Mouse (Mus musculus) MEL (cell line): ENCODE results near the gene Gm6217. TPM values are rescaled to one million over a fixed set of nuclear protein-coding genes. Genes with fewer than 3 reads are reported as not detected.
"Not testable (repeated sequence)": the region's sequence is repeated elsewhere in the genome, so short reads cannot be mapped to it uniquely, and the experiment has no call there.

Source experiments
- DNase-seq: peaks from one replicate; pipeline ENCODE4 v3.0.0; 2011; ENCODE audit warnings: low read depth, low spot score
- H3K27ac ChIP-seq: 2 replicates; pipeline ENCODE4 v1.5.1; 2012; ENCODE audit warnings: low read depth, mild to moderate bottlenecking, control low read depth, low read length, moderate library complexity; ENCODE audit not compliant: control insufficient read depth
- H3K27me3 ChIP-seq, 2 experiments: fragments of 150-350 bp in 1 of 2; sonication (generic) in 1 of 2; 2 replicates each; pipeline ENCODE4 v1.6.1; 2012; ENCODE audit warnings: low read length in 2 of 2, mild to moderate bottlenecking in 2 of 2, improper control_type of control experiment in 1 of 2, moderate library complexity in 1 of 2; ENCODE audit not compliant: insufficient read depth in 2 of 2, control insufficient read depth in 1 of 2
- H3K36me3 ChIP-seq, 2 experiments: 2 replicates each; pipeline ENCODE4 v1.6.1; 2012 to 2014; ENCODE audit warnings: low read length in 2 of 2, improper control_type of control experiment in 1 of 2, inconsistent platforms in 1 of 2, mild to moderate bottlenecking in 1 of 2; ENCODE audit not compliant: insufficient read depth in 2 of 2, control insufficient read depth in 1 of 2
- H3K4me1 ChIP-seq, 2 experiments: fragments of 150-350 bp in 1 of 2; sonication (generic) in 1 of 2; 2 replicates each; pipeline ENCODE4 v1.6.1; 2012; ENCODE audit warnings: low read length in 2 of 2, improper control_type of control experiment in 1 of 2, mild to moderate bottlenecking in 1 of 2; ENCODE audit not compliant: insufficient read depth in 2 of 2, control insufficient read depth in 1 of 2
- H3K4me3 ChIP-seq, 2 experiments: fragments of 150-350 bp in 1 of 2; sonication (generic) in 1 of 2; 2 replicates each; pipeline ENCODE4 v1.5.1; 2012; ENCODE audit warnings: low read depth in 2 of 2, low read length in 2 of 2, mild to moderate bottlenecking in 2 of 2, moderate library complexity in 2 of 2, control low read depth in 1 of 2, improper control_type of control experiment in 1 of 2; ENCODE audit not compliant: control insufficient read depth in 1 of 2, insufficient read depth in 1 of 2
- H3K79me2 ChIP-seq: 2 replicates; pipeline ENCODE4 v1.6.1; 2012; ENCODE audit warnings: mild to moderate bottlenecking, low read length, moderate library complexity; ENCODE audit not compliant: control insufficient read depth, poor library complexity, insufficient read depth
- H3K9ac ChIP-seq: 2 replicates; pipeline ENCODE4 v1.6.1; 2012; ENCODE audit warnings: low read depth, mild to moderate bottlenecking, control low read depth, low read length, moderate library complexity; ENCODE audit not compliant: control insufficient read depth, poor library complexity, severe bottlenecking
- H3K9me3 ChIP-seq: fragments of 150-350 bp; sonication (generic); replicated peaks from 2 replicates; pipeline ENCODE4 v1.6.1; 2012; ENCODE audit warnings: mild to moderate bottlenecking, low read length, improper control_type of control experiment, moderate library complexity; ENCODE audit not compliant: insufficient read depth
- BHLHE40 ChIP-seq: IDR thresholded peaks from 2 replicates; pipeline ENCODE4 v1.6.1; 2012; ENCODE audit warnings: low read depth, mild to moderate bottlenecking, inconsistent platforms, low read length, improper control_type of control experiment, borderline replicate concordance
- CHD1 ChIP-seq: IDR thresholded peaks from 2 replicates; pipeline ENCODE4 v1.6.1; 2012; ENCODE audit warnings: low read depth, mild to moderate bottlenecking, inconsistent platforms, low read length, improper control_type of control experiment
- CHD2 ChIP-seq: IDR thresholded peaks from 2 replicates; pipeline ENCODE4 v1.6.1; 2011; ENCODE audit warnings: low read length, improper control_type of control experiment
- CTCF ChIP-seq, 3 experiments: IDR thresholded peaks in 2 of 3; conservative IDR thresholded peaks in 1 of 3; 2 replicates each; pipeline ENCODE4 v1.5.1; 2011 to 2012; ENCODE audit warnings: low read length in 3 of 3, low read depth in 2 of 3, mild to moderate bottlenecking in 2 of 3, improper control_type of control experiment in 1 of 3, inconsistent platforms in 1 of 3, mixed read lengths in 1 of 3, moderate library complexity in 1 of 3; ENCODE audit not compliant: control insufficient read depth in 1 of 3, insufficient read depth in 1 of 3, poor library complexity in 1 of 3, severe bottlenecking in 1 of 3
- ELF1 ChIP-seq: IDR thresholded peaks from 2 replicates; pipeline ENCODE4 v1.6.1; 2014; ENCODE audit warnings: low read depth, mild to moderate bottlenecking, inconsistent platforms, low read length, improper control_type of control experiment, moderate library complexity
- EP300 ChIP-seq, 2 experiments: IDR thresholded peaks; 2 replicates each; pipeline ENCODE4 v1.6.1; 2011; ENCODE audit warnings: improper control_type of control experiment in 2 of 2, low read length in 2 of 2, low read depth in 1 of 2, mild to moderate bottlenecking in 1 of 2
- ETS1 ChIP-seq: IDR thresholded peaks from 2 replicates; pipeline ENCODE4 v1.6.1; 2012; ENCODE audit warnings: low read depth, mild to moderate bottlenecking, inconsistent platforms, low read length, improper control_type of control experiment, moderate library complexity
- GABPA ChIP-seq: IDR thresholded peaks from 2 replicates; pipeline ENCODE4 v1.6.1; 2012; ENCODE audit warnings: low read depth, mild to moderate bottlenecking, inconsistent platforms, low read length, improper control_type of control experiment, moderate library complexity
- GATA1 ChIP-seq: IDR thresholded peaks from 2 replicates; pipeline ENCODE4 v1.6.1; 2011; ENCODE audit warnings: low read depth, low read length, improper control_type of control experiment
- JUND ChIP-seq: IDR thresholded peaks from 2 replicates; pipeline ENCODE4 v1.6.1; 2011; ENCODE audit warnings: low read depth, mild to moderate bottlenecking, improper control_type of control experiment, low read length
- KAT2A ChIP-seq: conservative IDR thresholded peaks from 2 replicates; pipeline ENCODE4 v1.6.1; 2012; ENCODE audit warnings: low read depth, low read length, improper control_type of control experiment, inconsistent platforms
- MAFK ChIP-seq: IDR thresholded peaks from 2 replicates; pipeline ENCODE4 v1.6.1; 2011; ENCODE audit warnings: low read depth, mild to moderate bottlenecking, low read length, improper control_type of control experiment, borderline replicate concordance
- MAX ChIP-seq: IDR thresholded peaks from 2 replicates; pipeline ENCODE4 v1.6.1; 2011; ENCODE audit warnings: low read length, improper control_type of control experiment
- MXI1 ChIP-seq: IDR thresholded peaks from 2 replicates; pipeline ENCODE4 v1.6.1; 2011; ENCODE audit warnings: mild to moderate bottlenecking, low read depth, low read length, improper control_type of control experiment
- MYB ChIP-seq: IDR thresholded peaks from 2 replicates; pipeline ENCODE4 v1.6.1; 2011; ENCODE audit warnings: mild to moderate bottlenecking, low read depth, low read length, improper control_type of control experiment
- MYC ChIP-seq: IDR thresholded peaks from 2 replicates; pipeline ENCODE4 v1.6.1; 2011; ENCODE audit warnings: low read depth, mild to moderate bottlenecking, low read length, improper control_type of control experiment, moderate library complexity
- NRF1 ChIP-seq: IDR thresholded peaks from 2 replicates; pipeline ENCODE4 v1.6.1; 2014; ENCODE audit warnings: low read depth, mild to moderate bottlenecking, inconsistent platforms, low read length, improper control_type of control experiment, moderate library complexity; ENCODE audit not compliant: poor library complexity, insufficient read depth, severe bottlenecking
- POLR2A ChIP-seq, 2 experiments: IDR thresholded peaks; 2 replicates each; pipeline ENCODE4 v1.6.1; 2011 to 2012; ENCODE audit warnings: low read length in 2 of 2, mild to moderate bottlenecking in 2 of 2, control low read depth in 1 of 2, improper control_type of control experiment in 1 of 2, low read depth in 1 of 2, moderate library complexity in 1 of 2; ENCODE audit not compliant: control insufficient read depth in 1 of 2, insufficient read depth in 1 of 2, poor library complexity in 1 of 2
- TBP ChIP-seq: IDR thresholded peaks from 2 replicates; pipeline ENCODE4 v1.8.0; 2011; ENCODE audit warnings: low read depth, low read length, improper control_type of control experiment
- TCF12 ChIP-seq: IDR thresholded peaks from 2 replicates; pipeline ENCODE4 v1.6.1; 2014; ENCODE audit warnings: low read depth, mild to moderate bottlenecking, inconsistent platforms, low read length, improper control_type of control experiment, moderate library complexity
- UBTF ChIP-seq: IDR thresholded peaks from 2 replicates; pipeline ENCODE4 v1.6.1; 2012; ENCODE audit warnings: low read depth, mild to moderate bottlenecking, inconsistent platforms, low read length, improper control_type of control experiment, moderate library complexity, borderline replicate concordance; ENCODE audit not compliant: insufficient read depth
- USF1 ChIP-seq: IDR thresholded peaks from 2 replicates; pipeline ENCODE4 v1.6.1; 2014; ENCODE audit warnings: low read depth, mild to moderate bottlenecking, inconsistent platforms, low read length, improper control_type of control experiment, moderate library complexity
- ZC3H11A ChIP-seq: IDR thresholded peaks from 2 replicates; pipeline ENCODE4 v1.6.1; 2012; ENCODE audit warnings: low read depth, mild to moderate bottlenecking, inconsistent platforms, low read length, improper control_type of control experiment
- ZNF384 ChIP-seq: IDR thresholded peaks from 2 replicates; pipeline ENCODE4 v1.6.1; 2012; ENCODE audit warnings: low read depth, mild to moderate bottlenecking, inconsistent platforms, low read length, improper control_type of control experiment
- polyA plus RNA-seq, 2 experiments: library from polyadenylated mRNA; stranded (reverse) in 1 of 2; unstranded in 1 of 2; fragments of >175 nt in 1 of 2; fragments of >200 nt in 1 of 2; gene quantifications; 2 replicates each; pipeline versions ENCODE4 v1.2.1 to v1.2.4; 2012; ENCODE audit warnings: low replicate concordance in 2 of 2, low read depth in 1 of 2; ENCODE audit not compliant: insufficient read length in 2 of 2, insufficient read depth in 1 of 2, missing spikeins in 1 of 2
- total RNA-seq: library from RNA; depleted of rRNA; stranded (reverse); fragments of 300-350 nt; gene quantifications from 2 replicates; pipeline ENCODE4 v1.2.3, GENCODE M21; 2012

The Gm6217 gene
- total and polyA plus RNA-seq, 3 experiments, result not detected

DNA sequence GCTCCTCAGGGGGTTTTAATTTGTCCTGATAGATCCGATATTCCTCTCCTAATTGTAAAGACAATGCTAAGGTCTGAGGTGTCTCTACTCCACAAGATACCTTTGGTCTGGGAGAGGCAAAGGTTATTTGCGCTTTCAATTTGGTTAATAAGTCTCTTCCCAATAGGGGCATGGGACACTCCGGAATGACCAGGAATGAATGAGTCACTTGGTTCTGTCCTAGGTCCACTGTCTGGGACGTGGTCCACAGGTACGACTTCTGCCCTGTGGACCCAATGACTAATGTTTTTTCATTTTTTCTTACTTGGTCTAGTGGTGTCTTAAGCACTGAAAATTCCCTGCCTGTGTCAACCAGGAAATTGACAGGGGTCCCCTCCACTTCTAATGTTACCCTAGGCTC, 7.5 kb upstream of the Gm6217 start:
- no peaks in the 10 kb centered on the region for H3K9me3 ChIP-seq
- no peak for DNase-seq
- no peak for TF ChIP-seq ZC3H11A
- no peak for TF ChIP-seq MYC
- TF ChIP-seq CHD1, result no peak
- TF ChIP-seq UBTF, result no peak
- no peak for TF ChIP-seq CHD2
- TF ChIP-seq GATA1, result no peak
- TF ChIP-seq JUND, result no peak
- no peak for TF ChIP-seq POLR2A (IDR thresholded peaks at IDR 0.05; ENCODE audit: control insufficient read depth in 1 of 2, insufficient read depth in 1 of 2, low read depth in 1 of 2, low read length in 2 of 2, poor library complexity in 1 of 2)
- TF ChIP-seq BHLHE40, result no peak
- no peak for TF ChIP-seq TBP
- no peak for TF ChIP-seq ETS1
- TF ChIP-seq MAFK, result no peak

GRCm38 (mm10) chr1:82930558-82930957, 641 bp downstream of the Gm6217 start:
- not testable (repeated sequence) for H3K4me1 ChIP-seq, H3K9me3 ChIP-seq, H3K36me3 ChIP-seq, H3K79me2 ChIP-seq, H3K4me3 ChIP-seq, DNase-seq, H3K9ac ChIP-seq, H3K27ac ChIP-seq, H3K27me3 ChIP-seq

More for the DNA sequence above, 7.5 kb upstream of the Gm6217 start:
- Histone ChIP-seq H3K4me1 (no peaks in the 10 kb centered on the region), H3K36me3 (no peaks in the 10 kb centered on the region), H3K4me3 (no peak overlapping the region), H3K79me2 (no peaks in the 10 kb centered on the region), H3K27me3 (no peaks in the 10 kb centered on the region), H3K9ac (no peak overlapping the region), H3K27ac (no peak overlapping the region)

GRCm38 (mm10) chr1:82924650-82925049, 6.5 kb downstream of the Gm6217 start, which contains the start of gene A030014E15Rik:
Gene A030014E15Rik (plus strand): TSS chr1:82924917.
- Histone ChIP-seq H3K36me3 (no peaks in the 10 kb centered on the region), H3K9ac (no peak within 1 kb of the TSS), H3K79me2 (no peaks in the 10 kb centered on the region), H3K27ac (no peak within 1 kb of the TSS), H3K9me3 (no peaks in the 10 kb centered on the region), H3K4me3 (no peak within 1 kb of the TSS), H3K27me3 (no peaks in the 10 kb centered on the region), H3K4me1 (no peaks in the 10 kb centered on the region)
- DNase-seq, result peak; percentile 37
- TF ChIP-seq ELF1 (no peak), TBP (no peak), CHD2 (no peak), MXI1 (no peak), MAX (no peak), TCF12 (no peak), CTCF (IDR thresholded peaks at IDR 0.05 in 2 of 3, conservative IDR thresholded peaks at IDR 0.05 in 1 of 3; ENCODE audit: control insufficient read depth in 1 of 3, insufficient read depth in 1 of 3, low read depth in 2 of 3, low read length in 3 of 3, poor library complexity in 1 of 3, severe bottlenecking in 1 of 3) (no peak), KAT2A (no peak), NRF1 (no peak), MYB (no peak), BHLHE40 (no peak), GABPA (no peak), ETS1 (no peak), USF1 (no peak), ZNF384 (no peak), EP300 (IDR thresholded peaks at IDR 0.05; ENCODE audit: low read depth in 1 of 2, low read length in 2 of 2) (no peak)

GRCm38 (mm10) chr1:82913434-82913833, 17.8 kb downstream of the Gm6217 start:
- not testable (repeated sequence) for H3K79me2 ChIP-seq, H3K27me3 ChIP-seq, H3K9me3 ChIP-seq, H3K27ac ChIP-seq, H3K9ac ChIP-seq, H3K4me1 ChIP-seq, H3K36me3 ChIP-seq, DNase-seq, H3K4me3 ChIP-seq
